Mouse (Mus musculus) central nervous system, embryonic 11.5 days (tissue): ENCODE results near the gene Acsm3. TPM values are rescaled to one million over a fixed set of nuclear protein-coding genes. Genes with fewer than 3 reads are reported as not detected.

Experiments
- polyA plus RNA-seq: library from polyadenylated mRNA; depleted of rRNA; stranded (reverse); fragments of >200 nt; gene quantifications from 2 replicates; pipeline ENCODE4 v1.2.3, GENCODE M21; 2012; rRNA removed

Gene Acsm3
- polyA plus RNA-seq: 0.11 and 0.22 TPM in 2 replicates

DNA sequence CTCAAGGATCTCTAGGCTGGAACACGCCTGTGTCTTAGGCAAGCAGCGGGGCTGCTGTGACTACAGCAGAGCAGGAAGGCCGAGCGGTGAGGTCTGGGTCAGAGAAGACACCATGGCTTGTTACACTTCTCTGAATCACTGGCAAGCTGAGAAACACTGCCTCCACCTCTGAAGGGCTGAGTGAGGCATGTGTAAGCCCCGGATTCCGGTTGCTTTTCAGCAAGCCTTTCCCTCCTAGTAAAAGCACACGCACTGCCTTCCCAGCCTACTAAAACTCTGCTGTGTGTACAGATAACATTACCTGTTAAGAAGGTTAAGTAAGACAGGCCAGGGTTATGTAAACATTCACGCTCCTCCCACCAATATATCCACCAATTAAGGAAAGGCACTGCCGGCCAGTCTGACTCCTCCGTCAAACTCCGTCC lies at the start of gene Acsm3:
TSS of gene Acsm3 (plus strand) at position 397 of the 425 bp plus-strand sequence.

DNA sequence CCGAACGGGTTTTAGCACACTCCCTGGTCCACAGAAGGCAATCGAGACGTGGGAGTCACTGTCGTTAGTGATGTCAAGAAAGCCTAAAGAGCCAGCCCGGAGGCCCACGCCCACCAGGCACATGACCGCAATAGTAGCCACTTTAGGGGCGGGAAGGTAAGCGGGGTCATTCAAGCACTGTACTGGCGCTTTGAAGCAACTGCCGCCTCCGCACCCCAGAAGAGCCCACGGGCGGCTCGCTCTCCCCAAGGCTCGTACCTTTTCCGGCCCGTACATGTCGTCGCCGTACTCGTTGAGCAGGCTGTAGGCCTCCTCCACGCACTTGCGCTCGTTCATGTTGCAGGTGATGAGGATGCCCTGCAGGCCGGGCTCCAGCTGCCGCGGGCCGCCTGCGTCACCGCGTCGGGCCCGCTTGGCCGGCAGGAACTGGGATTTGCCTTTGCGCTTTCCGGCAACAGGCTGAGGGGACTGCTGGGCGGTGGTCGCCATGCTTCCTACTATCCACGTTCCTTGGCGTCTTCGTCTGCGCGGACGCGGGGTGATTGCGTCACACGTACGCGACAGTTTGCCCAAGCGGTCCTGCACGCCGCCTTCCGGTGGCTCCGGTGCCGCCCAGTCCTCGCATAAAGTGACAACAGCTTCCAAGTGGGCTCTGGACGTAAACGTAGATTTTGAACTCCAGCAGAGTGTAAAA lies 40.3 kb upstream of the Acsm3 start, which contains the start of gene Thumpd1:
TSS of gene Thumpd1 (minus strand) at position 546 of the 694 bp plus-strand sequence.

DNA sequence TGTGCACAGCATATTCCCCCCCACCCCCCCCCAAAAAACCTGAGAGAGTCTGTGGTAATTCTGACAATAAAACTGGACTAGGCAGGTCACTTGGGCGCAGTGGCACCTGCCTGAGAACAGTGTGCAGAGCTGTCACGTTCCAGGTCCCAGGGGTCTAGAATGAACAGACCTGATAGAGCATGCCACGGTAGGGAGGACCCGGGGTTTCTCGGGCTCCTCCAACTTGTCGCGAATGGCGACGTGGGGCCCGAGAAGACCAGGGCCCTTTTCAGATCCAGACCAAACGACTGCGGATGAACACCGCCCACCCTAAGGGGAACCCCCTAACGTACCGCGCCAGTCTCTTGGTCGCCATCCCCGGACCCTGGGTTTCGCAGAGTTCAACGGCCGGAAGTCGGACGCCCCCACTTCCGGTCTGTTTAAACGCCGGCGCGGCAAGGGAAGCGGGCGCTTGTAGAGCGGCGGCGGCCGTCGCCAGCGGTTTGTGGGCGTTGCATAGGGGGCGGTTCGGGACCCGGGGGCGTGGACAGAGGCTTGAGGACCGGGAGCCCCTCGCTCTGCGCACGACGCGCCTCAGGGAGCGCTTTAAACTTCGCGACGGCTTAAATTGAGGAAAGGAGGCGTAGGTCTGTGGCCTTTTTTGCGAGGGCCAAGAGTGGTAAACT lies 33.0 kb downstream of the Acsm3 start, which contains the start of the genes Rexo5 and Eri2:
TSS of gene Rexo5 (plus strand) at position 421 of the 665 bp plus-strand sequence.
TSS of gene Eri2 (minus strand) at position 473 of the 665 bp plus-strand sequence.

Other genes starting within 250 kb of the Acsm3 start
- gene Acsm5, start 241.5 kb upstream of the Acsm3 start, polyA plus RNA-seq: not detected in 2 replicates
- 0.12 TPM in 1 of 2 replicates, not detected in the other for gene Pdilt, start 237.4 kb upstream of the Acsm3 start, polyA plus RNA-seq
- gene Acsm2, start 206.6 kb upstream of the Acsm3 start, polyA plus RNA-seq: not detected in 2 replicates
- gene Acsm1, start 153.9 kb upstream of the Acsm3 start, polyA plus RNA-seq: not detected in 2 replicates
- gene Acsm4, start 70.9 kb upstream of the Acsm3 start, polyA plus RNA-seq: 0.32 TPM in 1 of 2 replicates, not detected in the other
- 47.0 and 53.1 TPM in 2 replicates for gene Thumpd1, start 40.1 kb upstream of the Acsm3 start, polyA plus RNA-seq
- gene Rexo5, start 33.1 kb downstream of the Acsm3 start, polyA plus RNA-seq: 42.0 and 45.7 TPM in 2 replicates
- gene Eri2, start 33.1 kb downstream of the Acsm3 start, polyA plus RNA-seq: 10.1 and 20.7 TPM in 2 replicates
- 5.2 and 6.6 TPM in 2 replicates for gene Lyrm1, start 134.9 kb downstream of the Acsm3 start, polyA plus RNA-seq
- gene Dcun1d3, start 135.4 kb downstream of the Acsm3 start, polyA plus RNA-seq: 9.2 and 11.8 TPM in 2 replicates